Mouse (Mus musculus) heart, postnatal 0 days (tissue): ENCODE results near the gene Osbpl8. TPM values are rescaled to one million over a fixed set of nuclear protein-coding genes. Genes with fewer than 3 reads are reported as not detected.
"Not testable (repeated sequence)": the region's sequence is repeated elsewhere in the genome, so short reads cannot be mapped to it uniquely, and the experiment has no call there.

ENCODE experiments used
- ATAC-seq: fragments of 200-750 bp; cut with Nextera tagmentation; 2 replicates; pipeline ENCODE4 v1.8.0; 2017; ENCODE audit warnings: low read depth, moderate number of reproducible peaks, moderate library complexity; ENCODE audit not compliant: insufficient read depth
- DNase-seq: peaks from one replicate; pipeline ENCODE4 v3.0.0-alpha.2; 2016; ENCODE audit warnings: low spot score
- H3K27ac ChIP-seq: fragments of 300-500 bp; sonication (generic); 2 replicates; pipeline ENCODE4 v1.5.1; 2014; ENCODE audit warnings: low read depth, mild to moderate bottlenecking
- H3K27me3 ChIP-seq: fragments of 300-500 bp; sonication (generic); 2 replicates; pipeline ENCODE4 v1.6.1; 2014; ENCODE audit warnings: low read length, mixed read lengths; ENCODE audit not compliant: control insufficient read depth, insufficient read depth
- H3K36me3 ChIP-seq: fragments of 300-500 bp; sonication (generic); replicated peaks from 2 replicates; pipeline ENCODE4 v1.6.1; 2014; ENCODE audit warnings: low read length, mixed read lengths; ENCODE audit not compliant: control insufficient read depth, insufficient read depth
- H3K4me1 ChIP-seq: fragments of 300-500 bp; sonication (generic); 2 replicates; pipeline ENCODE4 v1.6.1; 2014; ENCODE audit warnings: antibody characterized with exemption; ENCODE audit not compliant: control insufficient read depth, insufficient read depth
- H3K4me2 ChIP-seq: fragments of 300-500 bp; sonication (generic); 2 replicates; pipeline ENCODE4 v1.6.1; 2014; ENCODE audit warnings: low read depth, mild to moderate bottlenecking, low read length, moderate library complexity
- H3K4me3 ChIP-seq: fragments of 300-500 bp; sonication (generic); 2 replicates; pipeline ENCODE4 v1.5.1; 2014; ENCODE audit warnings: low read depth, low read length
- H3K9ac ChIP-seq: fragments of 300-500 bp; sonication (generic); replicated peaks from 2 replicates; pipeline ENCODE4 v1.6.1; 2014; ENCODE audit warnings: low read depth, low read length, mixed read lengths
- H3K9me3 ChIP-seq: fragments of 300-500 bp; sonication (generic); replicated peaks from 2 replicates; pipeline ENCODE4 v1.6.1; 2016; ENCODE audit warnings: low read length; ENCODE audit not compliant: control insufficient read depth
- CTCF ChIP-seq: IDR thresholded peaks from 2 replicates; pipeline ENCODE4 v1.5.1; 2016; ENCODE audit warnings: antibody characterized with exemption, control low read depth, low read depth
- EP300 ChIP-seq: IDR thresholded peaks from 2 replicates; pipeline ENCODE4 v1.6.1; 2016; ENCODE audit warnings: antibody characterized with exemption, low read depth
- WGBS: fragments of 180-500 bp; shearing (Covaris S2); extraction: QIAGEN DNeasy Blood & Tissue Kit; methylation state at CpG from one replicate; pipeline ENCODE4 v1.1.7; 2014; 5-methylcytosine and 5-hydroxymethylcytosine counted together
- polyA plus RNA-seq: library from polyadenylated mRNA; unstranded; fragments of >200 nt; fragmentation: Nextera tagmentation; extraction: Ambion mirVana; gene quantifications from 2 replicates; pipeline ENCODE4 v1.2.1, GENCODE M21; 2015
- total RNA-seq: library from RNA; depleted of rRNA; stranded (reverse); fragments of >200 nt; gene quantifications from 2 replicates; pipeline ENCODE4 v1.2.3, GENCODE M21; 2014; ENCODE audit warnings: low replicate concordance

Osbpl8 gene
- total and polyA plus RNA-seq, 2 experiments from 2014 or later = 30.8 to 110 TPM

- DNase-seq (no peak), ATAC-seq (no peak)
- Histone ChIP-seq H3K27ac (no peak overlapping the region), H3K36me3 (no peaks in the 10 kb centered on the region), H3K9ac (no peak overlapping the region), H3K4me1 (peaks cover 15% of the 10 kb centered on the region), H3K27me3 (no peaks in the 10 kb centered on the region), H3K4me3 (no peak overlapping the region), H3K9me3 (no peaks in the 10 kb centered on the region), H3K4me2 (no peak overlapping the region)
- no peak for TF ChIP-seq CTCF
- no peak for TF ChIP-seq EP300
- 61% methylated on average over 4 of the region's 4 CpGs for WGBS
Measured at GRCm38 (mm10) chr10:111193536-111193935, 29.0 kb downstream of the Osbpl8 start.

- WGBS = 85% methylated on average over 2 of the region's 2 CpGs
- Histone ChIP-seq H3K27ac (no peak overlapping the region), H3K27me3 (no peaks in the 10 kb centered on the region), H3K9me3 (no peaks in the 10 kb centered on the region), H3K4me3 (no peak overlapping the region), H3K4me2 (no peak overlapping the region), H3K9ac (no peak overlapping the region), H3K4me1 (peaks cover 12% of the 10 kb centered on the region), H3K36me3 (no peaks in the 10 kb centered on the region)
- ATAC-seq (no peak), DNase-seq (no peak)
- TF ChIP-seq CTCF = no peak
Measured at GRCm38 (mm10) chr10:111196191-111196590, 31.6 kb downstream of the Osbpl8 start.

- WGBS = 42% methylated on average over 3 of the region's 5 CpGs
- not testable (repeated sequence) for H3K4me3 ChIP-seq, DNase-seq, H3K27ac ChIP-seq, H3K9me3 ChIP-seq, H3K9ac ChIP-seq, H3K27me3 ChIP-seq, H3K4me2 ChIP-seq, H3K36me3 ChIP-seq, H3K4me1 ChIP-seq, ATAC-seq
Measured at GRCm38 (mm10) chr10:111198705-111199104, 34.2 kb downstream of the Osbpl8 start.

- DNase-seq = no peak
- H3K9me3 ChIP-seq = no peaks in the 10 kb centered on the region
- no peak overlapping the region for H3K9ac ChIP-seq
- no peak for ATAC-seq
- 0 out of 2 replicates have a peak, but pooled peaks cover 3% of the 10 kb centered on the region for H3K4me1 ChIP-seq
- H3K4me2 ChIP-seq = no peak overlapping the region
- TF ChIP-seq EP300 (no peak), CTCF (no peak)
- no peak overlapping the region for H3K4me3 ChIP-seq
- peaks cover 8% of the 10 kb centered on the region; the same call in 1 of the 2 replicates for H3K36me3 ChIP-seq
- H3K27ac ChIP-seq = no peak overlapping the region
- 74% methylated on average over 7 of the region's 7 CpGs for WGBS
- H3K27me3 ChIP-seq = no peaks in the 10 kb centered on the region
Measured at GRCm38 (mm10) chr10:111201120-111201519, 36.6 kb downstream of the Osbpl8 start.

GRCm38 (mm10) chr10:111201666-111202065 is 37.1 kb downstream of the Osbpl8 start:
- TF ChIP-seq CTCF (no peak), EP300 (no peak)
- Histone ChIP-seq H3K9me3 (no peaks in the 10 kb centered on the region), H3K4me2 (no peak overlapping the region), H3K4me1 (0 out of 2 replicates have a peak, but pooled peaks cover 3% of the 10 kb centered on the region), H3K9ac (no peak overlapping the region), H3K4me3 (no peak overlapping the region), H3K36me3 (peaks cover 8% of the 10 kb centered on the region; the same call in 1 of the 2 replicates), H3K27ac (no peak overlapping the region), H3K27me3 (no peaks in the 10 kb centered on the region)
- no peak for DNase-seq
- 68% methylated on average over 4 of the region's 4 CpGs for WGBS
- no peak for ATAC-seq

- 0 out of 2 replicates have a peak, but pooled peaks cover 3% of the 10 kb centered on the region for H3K4me1 ChIP-seq
- H3K27me3 ChIP-seq = no peaks in the 10 kb centered on the region
- 73% methylated on average over 5 of the region's 5 CpGs for WGBS
- H3K4me2 ChIP-seq = no peak overlapping the region
- no peak for DNase-seq
- H3K9me3 ChIP-seq = no peaks in the 10 kb centered on the region
- no peak overlapping the region for H3K9ac ChIP-seq
- H3K4me3 ChIP-seq = no peak overlapping the region
- no peak overlapping the region for H3K27ac ChIP-seq
- no peak for TF ChIP-seq CTCF
- peaks cover 8% of the 10 kb centered on the region; the same call in 1 of the 2 replicates for H3K36me3 ChIP-seq
- ATAC-seq = no peak
Measured at GRCm38 (mm10) chr10:111204089-111204488, 39.5 kb downstream of the Osbpl8 start.
